Comparison of ENCODE assay signal across 27 mouse cellular contexts in genomic region chr1:185847161-185847560, GRCm38 (mm10).
DNase-seq lines count a peak whose midpoint lies in the region; ATAC-seq and TF ChIP-seq lines count a peak whose summit lies in the region.
"Had no signal": no experiment of that assay in that cellular context is flagged by ENCODE, and none has a peak within 500 bp of the region (broad histone marks: within the 10 kb centered on the region; RNA-seq: fewer than 3 reads in every experiment).

No protein-coding gene starts in this region.

- peak; percentile 23 for DNase-seq in forebrain, postnatal 0 days
- peak; percentile 15 to 49 for DNase-seq in left cerebral cortex, postnatal 14 days (ENCODE audit: low spot score in 2 of 2)
- DNase-seq in left cerebral cortex, adult 11 months (ENCODE audit: low spot score), result no peak
- peak; percentile 44 to 59 for DNase-seq in layer of hippocampus, adult 8-10 months (ENCODE audit: low spot score in 2 of 2)
- peak; percentile 12 for DNase-seq in right cerebral cortex, postnatal 25 days
- no peak for DNase-seq in limb, embryonic 10.5 days (ENCODE audit: low spot score)
- no peak for DNase-seq in ovary, adult 18-20 months (ENCODE audit: low spot score)
- DNase-seq: adrenal gland, adult 8-10 months; cerebellum, adult 11-12 months; cerebellum, adult 9-11 months; gastrocnemius, postnatal 14 days; kidney, adult 2 months; kidney, postnatal 36 days; lung, postnatal 36 days had no signal

- H3K4me1 ChIP-seq in forebrain, postnatal 0 days (ENCODE audit: insufficient read depth), result no peaks in the 10 kb centered on the region
- H3K4me1 ChIP-seq in forebrain, embryonic 13.5 days, result no peaks in the 10 kb centered on the region
- H3K4me1 ChIP-seq in limb, embryonic 10.5 days, result peaks cover 21% of the 10 kb centered on the region
- H3K4me1 ChIP-seq: embryonic facial prominence, embryonic 13.5 days; hindbrain, embryonic 12.5 days; intestine, embryonic 15.5 days; neural tube, embryonic 12.5 days had no signal

- H3K9me3 ChIP-seq in forebrain, postnatal 0 days (ENCODE audit: low read length), result no peaks in the 10 kb centered on the region
- no peaks in the 10 kb centered on the region for H3K9me3 ChIP-seq in forebrain, embryonic 13.5 days (replicated peaks)
- no peaks in the 10 kb centered on the region for H3K9me3 ChIP-seq in limb, embryonic 10.5 days (replicated peaks)
- H3K9me3 ChIP-seq: embryonic facial prominence, embryonic 13.5 days; forebrain, embryonic 10.5 days; hindbrain, embryonic 12.5 days; intestine, embryonic 15.5 days; limb, embryonic 13.5 days; neural tube, embryonic 12.5 days had no signal

- no peak for TF ChIP-seq CTCF in forebrain, postnatal 0 days (IDR thresholded peaks at IDR 0.05; ENCODE audit: low read depth)

- H3K27ac ChIP-seq in forebrain, postnatal 0 days (ENCODE audit: low read depth, low read length), result no peak overlapping the region
- H3K27ac ChIP-seq in forebrain, embryonic 13.5 days, result no peak overlapping the region
- no peak overlapping the region for H3K27ac ChIP-seq in limb, embryonic 10.5 days
- H3K27ac ChIP-seq: embryonic facial prominence, embryonic 13.5 days; forebrain, embryonic 10.5 days; hindbrain, embryonic 12.5 days; hindbrain, postnatal 0 days; intestine, embryonic 15.5 days; limb, embryonic 13.5 days; neural tube, embryonic 12.5 days had no signal

- 65% methylated on average over 6 of the region's 6 CpGs for WGBS in forebrain, postnatal 0 days
- 89% methylated on average over 6 of the region's 6 CpGs for WGBS in forebrain, embryonic 13.5 days
- WGBS in limb, embryonic 10.5 days, result 78% methylated on average over 6 of the region's 6 CpGs

- no peak overlapping the region for H3K9ac ChIP-seq in forebrain, postnatal 0 days
- no peak overlapping the region for H3K9ac ChIP-seq in forebrain, embryonic 13.5 days
- H3K9ac ChIP-seq: embryonic facial prominence, embryonic 13.5 days; hindbrain, embryonic 12.5 days; intestine, embryonic 15.5 days; limb, embryonic 13.5 days; neural tube, embryonic 12.5 days had no signal

- no peak for ATAC-seq in forebrain, postnatal 0 days
- no peak for ATAC-seq in forebrain, embryonic 13.5 days
- ATAC-seq: forebrain, embryonic 16.5 days; hindbrain, postnatal 0 days; intestine, embryonic 15.5 days; midbrain, embryonic 16.5 days had no signal

- H3K27me3 ChIP-seq in forebrain, postnatal 0 days (ENCODE audit: insufficient read depth, low read length), result no peaks in the 10 kb centered on the region
- no peaks in the 10 kb centered on the region for H3K27me3 ChIP-seq in forebrain, embryonic 13.5 days
- no peaks in the 10 kb centered on the region for H3K27me3 ChIP-seq in limb, embryonic 10.5 days (ENCODE audit: low read depth, poor library complexity, severe bottlenecking)
- H3K27me3 ChIP-seq: CH12.LX; embryonic facial prominence, embryonic 13.5 days; hindbrain, embryonic 12.5 days; intestine, embryonic 15.5 days; limb, embryonic 13.5 days; neural tube, embryonic 12.5 days had no signal

- H3K36me3 ChIP-seq in forebrain, postnatal 0 days (ENCODE audit: insufficient read depth), result no peaks in the 10 kb centered on the region
- no peaks in the 10 kb centered on the region for H3K36me3 ChIP-seq in forebrain, embryonic 13.5 days (ENCODE audit: poor library complexity, severe bottlenecking)
- H3K36me3 ChIP-seq in limb, embryonic 10.5 days, result no peaks in the 10 kb centered on the region
- H3K36me3 ChIP-seq: embryonic facial prominence, embryonic 13.5 days; forebrain, embryonic 10.5 days; hindbrain, embryonic 12.5 days; intestine, embryonic 15.5 days; limb, embryonic 13.5 days; neural tube, embryonic 12.5 days had no signal

- H3K4me2 ChIP-seq in forebrain, postnatal 0 days (ENCODE audit: low read depth), result no peak overlapping the region
- H3K4me2 ChIP-seq in forebrain, embryonic 13.5 days, result no peak overlapping the region
- H3K4me2 ChIP-seq: embryonic facial prominence, embryonic 13.5 days; hindbrain, embryonic 12.5 days; intestine, embryonic 15.5 days; limb, embryonic 13.5 days; liver, embryonic 11.5 days; midbrain, embryonic 11.5 days; neural tube, embryonic 12.5 days had no signal

- H3K4me3 ChIP-seq in forebrain, postnatal 0 days (ENCODE audit: low read depth, low read length), result no peak overlapping the region
- no peak overlapping the region for H3K4me3 ChIP-seq in forebrain, embryonic 13.5 days
- H3K4me3 ChIP-seq in limb, embryonic 10.5 days, result no peak overlapping the region
- H3K4me3 ChIP-seq: embryonic facial prominence, embryonic 13.5 days; forebrain, embryonic 10.5 days; hindbrain, embryonic 12.5 days; intestine, embryonic 15.5 days; limb, embryonic 13.5 days; neural tube, embryonic 12.5 days had no signal

- intact Hi-C loops in left cerebral cortex, postnatal 14 days (cut with DNase I), result no loop called here

Comparison
In these comparisons a context has a peak if more than half of its experiments do, and no peak if none do; other contexts are left out.
1. DNase-seq: peak in forebrain, postnatal 0 days (single experiment), left cerebral cortex, postnatal 14 days (2 of 2), layer of hippocampus, adult 8-10 months (2 of 2) and right cerebral cortex, postnatal 25 days (single experiment); none in left cerebral cortex, adult 11 months (single experiment), limb, embryonic 10.5 days (single experiment) and ovary, adult 18-20 months (single experiment).